Mouse (Mus musculus) heart, postnatal 0 days (tissue): ENCODE data around the gene Nhlh1.

Experiments
- CTCF ChIP-seq: IDR thresholded peaks from 2 replicates; pipeline ENCODE4 v1.5.1; 2016; ENCODE audit warnings: antibody characterized with exemption, control low read depth, low read depth
- EP300 ChIP-seq: IDR thresholded peaks from 2 replicates; pipeline ENCODE4 v1.6.1; 2016; ENCODE audit warnings: antibody characterized with exemption, low read depth

GRCm38 (mm10) chr1:172058874-172059273 is 1.5 kb upstream of the Nhlh1 start:
- TF ChIP-seq CTCF (no peak), EP300 (no peak)
